Mouse (Mus musculus) ES-Bruce4 (cell line): Measurements from ENCODE around the gene Slc35d1. TPM values are rescaled to one million over a fixed set of nuclear protein-coding genes. Genes with fewer than 3 reads are reported as not detected.

Experiments
- H3K27ac ChIP-seq: 2 replicates; pipeline ENCODE4 v1.5.1; 2012; ENCODE audit warnings: low read length, inconsistent platforms; ENCODE audit not compliant: insufficient read depth
- H3K27me3 ChIP-seq: 2 replicates; pipeline ENCODE4 v1.6.1; 2012; ENCODE audit warnings: mild to moderate bottlenecking, low read length, inconsistent platforms; ENCODE audit not compliant: control insufficient read depth, poor library complexity, insufficient read depth, severe bottlenecking
- H3K36me3 ChIP-seq: 2 replicates; pipeline ENCODE4 v1.6.1; 2012; ENCODE audit warnings: inconsistent platforms, mild to moderate bottlenecking, low read length, moderate library complexity; ENCODE audit not compliant: control insufficient read depth, poor library complexity, insufficient read depth, severe bottlenecking
- H3K4me1 ChIP-seq: one replicate; pipeline ENCODE4 v1.8.1; 2011; ENCODE audit warnings: low read length; ENCODE audit not compliant: control insufficient read depth, insufficient read depth
- H3K4me3 ChIP-seq: 2 replicates; pipeline ENCODE4 v1.5.1; 2011; ENCODE audit warnings: low read depth, mild to moderate bottlenecking, low read length
- H3K9ac ChIP-seq: 2 replicates; pipeline ENCODE4 v1.6.1; 2012; ENCODE audit warnings: low read depth, mild to moderate bottlenecking, inconsistent platforms; ENCODE audit not compliant: poor library complexity, severe bottlenecking
- H3K9me3 ChIP-seq: replicated peaks from 2 replicates; pipeline ENCODE4 v1.6.1; 2012; ENCODE audit warnings: mild to moderate bottlenecking, low read length, inconsistent platforms; ENCODE audit not compliant: control insufficient read depth, poor library complexity, insufficient read depth, severe bottlenecking
- CTCF ChIP-seq: IDR thresholded peaks from one replicate; pipeline ENCODE4 v1.8.1; 2011; ENCODE audit warnings: low read depth, low read length
- EP300 ChIP-seq: IDR thresholded peaks from 2 replicates; pipeline ENCODE4 v1.6.1; 2011; ENCODE audit warnings: low read depth, low read length; ENCODE audit not compliant: insufficient read depth
- POLR2A ChIP-seq: IDR thresholded peaks from one replicate; pipeline ENCODE4 v1.8.1; 2011; ENCODE audit warnings: low read length; ENCODE audit not compliant: insufficient read depth
- polyA plus RNA-seq: library from polyadenylated mRNA; stranded (reverse); fragments of >200 nt; gene quantifications from 2 replicates; pipeline ENCODE4 v1.2.4, GENCODE M21; 2011; ENCODE audit warnings: low read depth; ENCODE audit not compliant: missing spikeins, insufficient read depth, insufficient read length

Gene Slc35d1
- polyA plus RNA-seq, 1 experiment = 15.0 TPM

DNA sequence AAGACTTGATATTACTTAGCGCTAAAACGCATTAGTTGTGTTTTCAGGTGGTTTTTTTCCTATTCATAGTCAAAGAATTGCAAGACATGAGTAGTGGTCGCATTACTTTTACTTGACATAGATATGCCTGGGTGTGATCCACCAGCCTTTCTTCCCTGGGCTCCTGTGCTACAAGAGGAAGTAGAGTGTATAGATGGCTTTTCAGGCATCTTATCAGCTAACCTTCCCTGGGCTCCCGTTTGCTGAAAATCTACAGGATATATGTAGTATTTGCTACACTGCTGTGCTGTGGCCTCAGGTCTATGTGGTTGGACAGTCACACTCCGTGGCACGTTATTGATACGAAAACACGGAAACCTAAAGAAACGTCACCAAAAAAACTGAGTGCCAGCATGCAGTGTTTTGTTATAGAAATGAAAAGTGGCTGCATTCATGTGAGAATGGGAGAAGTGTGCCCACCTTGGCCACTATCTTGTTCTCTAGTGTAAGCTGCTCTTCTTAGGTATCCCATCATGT lies 94.0 kb downstream of the Slc35d1 start:
- H3K4me1 ChIP-seq = no peaks in the 10 kb centered on the region
- H3K4me3 ChIP-seq = no peak overlapping the region
- H3K27me3 ChIP-seq = no peaks in the 10 kb centered on the region
- peak overlapping the region; percentile 99; the same call in 1 of the 2 replicates for H3K9ac ChIP-seq
- no peaks in the 10 kb centered on the region for H3K9me3 ChIP-seq
- peaks cover 5% of the 10 kb centered on the region for H3K36me3 ChIP-seq
- H3K27ac ChIP-seq = no peak overlapping the region
- TF ChIP-seq CTCF = no peak
- no peak for TF ChIP-seq POLR2A
- TF ChIP-seq EP300 = no peak

Other genes starting within 250 kb of the Slc35d1 start
- not detected in 2 replicates for gene Tctex1d1, start 236.6 kb downstream of the Slc35d1 start, polyA plus RNA-seq
- not detected in 2 replicates for gene Insl5, start 188.3 kb downstream of the Slc35d1 start, polyA plus RNA-seq
- gene Mier1, start 100.8 kb downstream of the Slc35d1 start, polyA plus RNA-seq = 77.2 and 85.0 TPM in 2 replicates
- 1.8 and 1.9 TPM in 2 replicates for gene Wdr78, start 100.6 kb downstream of the Slc35d1 start, polyA plus RNA-seq
- gene 4921539E11Rik, start 75.7 kb upstream of the Slc35d1 start, polyA plus RNA-seq = not detected in 2 replicates
- gene Oma1, start 98.6 kb upstream of the Slc35d1 start, polyA plus RNA-seq = 18.0 and 25.8 TPM in 2 replicates